Mouse (Mus musculus): ENCODE measurements at regions not wholly inside any gene's neighbourhood (a gene's known extent, or its start where the extent isn't known, plus 50 kb on each side); places are given as distances from the start of the nearest gene placed in this dataset.
A peak's percentile ranks its signal among the peaks of the same experiment; 100 is the strongest.

DNA sequence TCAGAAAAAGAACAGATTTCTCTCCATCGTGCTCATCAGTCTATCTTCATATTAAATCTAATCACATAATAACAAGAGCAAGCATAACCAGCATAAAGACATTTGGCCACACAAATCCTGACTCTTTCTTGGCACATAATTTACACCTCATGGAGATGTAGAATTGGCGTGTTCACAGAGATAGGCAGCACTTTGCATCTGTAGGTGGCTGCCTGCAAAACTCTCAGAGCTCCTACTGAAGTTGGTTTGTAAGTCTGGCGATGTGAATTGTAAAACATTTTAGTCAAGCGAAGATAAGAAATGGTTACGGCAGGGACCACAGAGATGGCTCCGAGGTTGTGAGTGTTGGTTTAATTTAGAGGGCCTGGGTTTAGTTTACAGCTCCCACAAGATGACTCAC, 419.0 kb downstream of the Adamts20 start:
- Histone ChIP-seq H3K36me3 (no peaks in the 10 kb centered on the region), H3K9ac (replicated peaks) (no peak overlapping the region), H3K27me3 (replicated peaks) (no peaks in the 10 kb centered on the region), H3K27ac (replicated peaks) (no peak overlapping the region), H3K4me3 (replicated peaks) (no peak overlapping the region), H3K4me2 (no peak overlapping the region), H3K4me1 (no peaks in the 10 kb centered on the region), H3K9me3 (replicated peaks) (peaks cover 7% of the 10 kb centered on the region; the same call in 1 of the 2 replicates)
- 97% methylated on average over 6 of the region's 6 CpGs for WGBS
- no peak for ATAC-seq (ENCODE audit: low FRiP score)

DNA sequence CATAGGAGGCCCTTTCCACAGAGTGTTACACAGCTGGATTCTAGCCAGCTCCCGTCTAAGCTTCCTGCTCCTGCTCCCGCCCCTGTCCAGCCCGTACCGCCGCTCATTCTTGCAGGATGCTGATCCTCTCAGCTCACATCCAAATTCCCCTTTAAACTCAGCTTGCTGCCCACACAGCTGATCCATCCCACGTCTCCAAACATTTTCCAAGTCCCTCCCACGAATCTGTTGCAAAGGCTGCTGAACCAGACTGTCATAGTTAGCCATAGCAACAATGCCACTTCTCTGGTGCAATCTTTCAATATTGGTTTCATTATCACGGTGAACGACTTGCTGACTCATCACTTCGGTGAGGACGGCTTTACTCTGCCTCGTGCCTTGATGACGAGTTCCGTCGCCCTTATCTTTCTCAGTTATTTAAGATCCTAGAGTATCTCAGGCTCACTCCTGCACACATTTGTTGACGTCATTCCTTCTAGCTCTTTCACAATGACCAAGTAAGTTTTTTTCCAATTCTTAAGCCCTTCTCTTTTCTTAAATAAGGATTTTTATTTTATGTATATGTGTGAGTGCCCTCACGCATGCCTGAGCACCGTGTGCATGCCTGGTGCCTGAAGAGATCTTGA, 420.0 kb downstream of the Adamts20 start:
- H3K4me2 ChIP-seq, result no peak overlapping the region
- no peaks in the 10 kb centered on the region for H3K36me3 ChIP-seq
- H3K27ac ChIP-seq (replicated peaks), result no peak overlapping the region
- WGBS, result 89% methylated on average over 18 of the region's 18 CpGs
- H3K27me3 ChIP-seq (replicated peaks), result no peaks in the 10 kb centered on the region
- H3K9ac ChIP-seq (replicated peaks), result no peak overlapping the region
- peaks cover 7% of the 10 kb centered on the region; the same call in 1 of the 2 replicates for H3K9me3 ChIP-seq (replicated peaks)
- ATAC-seq (ENCODE audit: low FRiP score), result no peak
- no peak overlapping the region for H3K4me3 ChIP-seq (replicated peaks)
- no peaks in the 10 kb centered on the region for H3K4me1 ChIP-seq

DNA sequence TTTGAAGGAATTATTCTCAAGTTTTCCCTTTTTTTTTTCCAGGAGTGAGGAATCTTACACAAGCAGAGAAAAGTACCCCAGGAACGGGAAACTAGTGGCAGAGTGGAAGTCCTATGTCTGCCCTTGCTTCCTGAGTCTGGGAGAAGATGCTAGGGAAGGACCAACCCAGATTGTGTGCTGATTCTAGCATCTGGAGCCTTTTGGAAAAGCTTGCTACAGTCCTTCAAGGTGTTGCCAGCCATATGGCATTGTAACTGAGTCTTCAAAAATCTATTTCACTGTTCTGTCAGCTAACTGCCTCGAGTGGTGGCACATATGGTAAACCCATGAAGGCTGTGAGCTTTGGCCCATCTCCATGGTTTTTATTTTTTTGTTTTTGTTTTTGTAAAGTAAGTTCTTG, 432.3 kb downstream of the Adamts20 start:
- 81% methylated on average over 2 of the region's 2 CpGs for WGBS
- no peaks in the 10 kb centered on the region for H3K9me3 ChIP-seq (replicated peaks)
- no peak overlapping the region for H3K27ac ChIP-seq (replicated peaks)
- no peaks in the 10 kb centered on the region for H3K27me3 ChIP-seq (replicated peaks)
- ATAC-seq (ENCODE audit: low FRiP score), result no peak
- no peak overlapping the region for H3K9ac ChIP-seq (replicated peaks)
- H3K4me3 ChIP-seq (replicated peaks), result no peak overlapping the region
- H3K4me1 ChIP-seq, result no peaks in the 10 kb centered on the region
- no peak overlapping the region for H3K4me2 ChIP-seq
- no peaks in the 10 kb centered on the region for H3K36me3 ChIP-seq

DNA sequence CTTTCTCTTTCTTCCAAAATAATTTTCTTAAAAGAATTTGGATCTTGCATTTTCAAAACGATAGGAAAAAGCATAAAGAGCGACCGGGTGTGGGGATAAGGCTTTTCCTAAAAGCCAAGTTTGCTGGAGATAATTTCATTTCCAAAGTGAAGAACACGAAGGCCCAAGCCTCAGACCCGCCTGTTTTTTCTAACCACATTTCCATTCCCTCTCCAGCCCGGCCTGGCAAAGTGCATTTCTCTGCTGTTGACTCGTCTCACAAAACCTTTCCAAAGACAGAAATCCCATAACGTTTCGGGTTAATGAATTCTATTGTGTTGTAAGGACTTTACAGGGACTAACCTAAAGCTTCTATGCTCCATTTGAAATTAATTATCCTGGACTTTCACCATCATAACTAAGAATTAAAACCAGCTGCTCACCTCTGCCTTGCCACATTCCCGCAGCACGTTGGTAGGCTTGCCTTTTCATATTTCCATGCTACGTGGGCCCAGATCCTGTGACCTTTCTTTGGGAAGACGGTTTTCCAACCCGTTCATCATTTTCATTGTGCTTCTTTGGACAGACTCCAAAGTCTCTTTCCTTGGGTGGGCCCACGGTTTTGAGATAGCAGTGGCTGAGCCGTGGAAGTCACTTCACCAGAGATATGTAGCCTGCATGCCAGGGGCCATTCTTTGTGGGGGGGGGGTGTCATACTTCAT, 430.5 kb upstream of the Prickle1 start:
- H3K4me2 ChIP-seq, result no peak overlapping the region
- H3K4me1 ChIP-seq, result peaks cover 4% of the 10 kb centered on the region; the same call in 1 of the 2 replicates
- no peaks in the 10 kb centered on the region for H3K9me3 ChIP-seq (replicated peaks)
- H3K9ac ChIP-seq (replicated peaks), result no peak overlapping the region
- WGBS, result 46% methylated on average over 16 of the region's 16 CpGs
- no peak for ATAC-seq (ENCODE audit: low FRiP score)
- H3K27me3 ChIP-seq (replicated peaks), result no peaks in the 10 kb centered on the region
- H3K4me3 ChIP-seq (replicated peaks), result no peak overlapping the region
- H3K36me3 ChIP-seq, result no peaks in the 10 kb centered on the region
- H3K27ac ChIP-seq (replicated peaks), result no peak overlapping the region

DNA sequence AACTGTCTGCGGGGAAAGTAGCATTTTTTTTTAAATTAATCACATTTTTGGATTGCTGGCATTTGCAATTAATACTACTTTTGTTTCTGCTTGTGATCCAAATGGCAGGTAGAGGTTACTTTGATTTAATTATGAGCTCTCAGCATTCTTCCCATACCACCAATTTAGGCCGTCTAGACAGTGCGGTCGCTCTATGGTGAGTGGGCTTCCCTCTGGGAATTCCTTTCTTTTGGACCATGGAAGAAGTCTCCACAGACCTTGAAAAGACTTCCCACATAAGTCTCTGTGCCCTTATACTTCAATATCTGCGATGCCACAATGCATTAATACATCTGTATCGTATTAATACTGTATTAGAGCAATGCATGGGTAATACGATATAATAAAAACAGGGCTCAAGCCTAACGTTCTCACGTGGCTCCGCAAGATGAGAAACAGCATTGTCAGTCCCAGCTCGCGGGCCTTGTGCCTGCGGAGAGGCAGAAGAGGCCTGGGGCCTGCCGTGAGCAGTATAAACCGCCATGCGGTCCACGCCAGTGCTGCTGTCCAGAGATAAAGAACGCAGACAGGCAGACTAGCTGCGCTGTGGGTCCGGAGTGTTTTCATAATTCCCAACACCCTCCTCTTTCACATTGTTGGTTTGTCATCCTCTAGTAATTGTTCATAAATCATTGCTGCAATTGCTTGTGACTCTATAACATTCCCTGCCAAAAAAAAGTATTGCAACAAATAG, 429.7 kb upstream of the Prickle1 start:
- ATAC-seq (ENCODE audit: low FRiP score), result no peak
- 74% methylated on average over 20 of the region's 20 CpGs for WGBS
- peak overlapping the region; percentile 28; the same call in 1 of the 2 replicates for H3K27ac ChIP-seq (replicated peaks)

DNA sequence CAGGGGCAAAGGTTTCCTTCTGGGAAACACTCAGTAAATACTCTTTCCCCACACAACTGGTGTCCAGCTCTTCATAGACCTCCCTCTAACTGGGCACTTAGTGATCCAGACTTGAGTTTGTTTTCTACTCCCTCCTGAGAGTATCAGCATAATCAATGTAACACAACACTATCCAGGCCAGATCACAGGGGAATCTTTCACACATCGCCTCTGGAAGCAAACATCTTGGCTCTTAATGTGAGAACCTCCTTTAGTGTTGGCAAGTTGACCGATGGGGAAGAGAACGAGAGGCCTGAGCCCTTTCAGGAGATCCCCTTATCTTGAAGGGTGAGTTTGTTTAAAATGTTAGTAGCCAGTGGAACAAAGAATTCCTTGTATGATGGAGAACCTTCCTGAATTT, 429.1 kb upstream of the Prickle1 start:
- no peaks in the 10 kb centered on the region for H3K9me3 ChIP-seq (replicated peaks)
- peaks cover 4% of the 10 kb centered on the region; the same call in 1 of the 2 replicates for H3K4me1 ChIP-seq
- H3K4me2 ChIP-seq, result no peak overlapping the region
- no peak overlapping the region for H3K4me3 ChIP-seq (replicated peaks)
- no peak overlapping the region for H3K9ac ChIP-seq (replicated peaks)
- no peaks in the 10 kb centered on the region for H3K27me3 ChIP-seq (replicated peaks)
- H3K27ac ChIP-seq (replicated peaks), result no peak overlapping the region
- H3K36me3 ChIP-seq, result no peaks in the 10 kb centered on the region
- WGBS, result 82% methylated on average over 3 of the region's 3 CpGs
- ATAC-seq (ENCODE audit: low FRiP score), result no peak

More for the DNA sequence above, 429.7 kb upstream of the Prickle1 start:
- Histone ChIP-seq H3K4me3 (replicated peaks) (no peak overlapping the region), H3K4me2 (no peak overlapping the region), H3K4me1 (peaks cover 4% of the 10 kb centered on the region; the same call in 1 of the 2 replicates), H3K27me3 (replicated peaks) (no peaks in the 10 kb centered on the region), H3K9me3 (replicated peaks) (no peaks in the 10 kb centered on the region), H3K36me3 (no peaks in the 10 kb centered on the region), H3K9ac (replicated peaks) (no peak overlapping the region)

DNA sequence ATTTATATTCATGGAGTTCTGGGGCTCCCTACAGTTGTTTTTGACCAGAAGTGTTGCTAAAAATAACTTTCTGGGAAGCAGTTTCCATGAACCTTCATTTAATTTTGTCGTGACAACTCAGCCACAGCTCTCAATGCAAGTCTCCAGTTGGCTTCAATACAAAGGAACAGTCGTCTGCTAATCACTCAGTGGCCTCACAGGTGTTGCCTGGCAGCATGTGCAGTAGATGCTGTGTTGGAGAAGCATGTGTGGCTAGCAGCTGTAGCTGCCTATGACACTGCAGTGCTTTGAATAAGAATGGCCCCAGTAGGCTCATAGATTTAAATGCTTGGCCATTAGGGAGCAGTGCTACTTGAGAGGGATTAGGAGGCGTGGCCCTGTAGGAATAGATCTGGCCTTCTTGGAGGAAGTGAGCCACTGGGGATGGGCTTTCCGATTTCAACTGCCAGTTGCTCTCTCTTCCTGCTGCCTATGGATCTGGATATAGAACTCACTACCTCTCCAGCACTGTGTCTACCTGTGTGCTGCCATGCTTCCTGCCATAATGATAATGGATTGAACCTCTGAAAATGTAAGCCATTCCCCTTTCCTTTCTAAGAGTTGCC, 428.5 kb upstream of the Prickle1 start:
- H3K9ac ChIP-seq (replicated peaks), result no peak overlapping the region
- ATAC-seq (ENCODE audit: low FRiP score), result no peak
- no peaks in the 10 kb centered on the region for H3K9me3 ChIP-seq (replicated peaks)
- H3K36me3 ChIP-seq, result no peaks in the 10 kb centered on the region
- no peak overlapping the region for H3K4me3 ChIP-seq (replicated peaks)
- no peaks in the 10 kb centered on the region for H3K27me3 ChIP-seq (replicated peaks)
- no peak overlapping the region for H3K4me2 ChIP-seq
- no peak overlapping the region for H3K27ac ChIP-seq (replicated peaks)
- H3K4me1 ChIP-seq, result peaks cover 4% of the 10 kb centered on the region; the same call in 1 of the 2 replicates
- 47% methylated on average over 4 of the region's 4 CpGs for WGBS

- 84% methylated on average over 4 of the region's 4 CpGs for WGBS
- Histone ChIP-seq H3K4me1 (peaks cover 4% of the 10 kb centered on the region; the same call in 1 of the 2 replicates), H3K36me3 (no peaks in the 10 kb centered on the region), H3K9ac (replicated peaks) (no peak overlapping the region), H3K4me3 (replicated peaks) (no peak overlapping the region), H3K4me2 (no peak overlapping the region), H3K27ac (replicated peaks) (no peak overlapping the region), H3K27me3 (replicated peaks) (no peaks in the 10 kb centered on the region), H3K9me3 (replicated peaks) (no peaks in the 10 kb centered on the region)
- ATAC-seq (ENCODE audit: low FRiP score), result no peak
These were observed 427.8 kb upstream of the Prickle1 start for GRCm38 (mm10) chr15:94023501-94023900.

- Histone ChIP-seq H3K4me2 (no peak overlapping the region), H3K27me3 (replicated peaks) (no peaks in the 10 kb centered on the region), H3K9ac (replicated peaks) (no peak overlapping the region), H3K9me3 (replicated peaks) (no peaks in the 10 kb centered on the region), H3K27ac (replicated peaks) (no peak overlapping the region), H3K4me1 (no peaks in the 10 kb centered on the region), H3K4me3 (replicated peaks) (no peak overlapping the region), H3K36me3 (no peaks in the 10 kb centered on the region)
- 71% methylated on average over 9 of the region's 9 CpGs for WGBS
- no peak for ATAC-seq (ENCODE audit: low FRiP score)
These were observed 422.1 kb upstream of the Prickle1 start for GRCm38 (mm10) chr15:94017814-94018213.

- Histone ChIP-seq H3K27me3 (replicated peaks) (no peaks in the 10 kb centered on the region), H3K4me3 (replicated peaks) (no peak overlapping the region), H3K36me3 (no peaks in the 10 kb centered on the region), H3K4me1 (peaks cover 5% of the 10 kb centered on the region; the same call in 1 of the 2 replicates), H3K9me3 (replicated peaks) (no peaks in the 10 kb centered on the region), H3K4me2 (no peak overlapping the region), H3K9ac (replicated peaks) (no peak overlapping the region), H3K27ac (replicated peaks) (no peak overlapping the region)
- 74% methylated on average over 4 of the region's 4 CpGs for WGBS
- ATAC-seq (ENCODE audit: low FRiP score), result no peak
These were observed 415.8 kb upstream of the Prickle1 start for GRCm38 (mm10) chr15:94011499-94011898.

GRCm38 (mm10) chr15:94006082-94006481, 410.4 kb upstream of the Prickle1 start:
- H3K4me1 ChIP-seq, result peaks cover 13% of the 10 kb centered on the region
- H3K9ac ChIP-seq (replicated peaks), result no peak overlapping the region
- H3K27me3 ChIP-seq (replicated peaks), result no peaks in the 10 kb centered on the region
- no peaks in the 10 kb centered on the region for H3K36me3 ChIP-seq
- H3K9me3 ChIP-seq (replicated peaks), result no peaks in the 10 kb centered on the region
- no peak overlapping the region for H3K27ac ChIP-seq (replicated peaks)
- no peak overlapping the region for H3K4me2 ChIP-seq
- WGBS, result 71% methylated on average over 5 of the region's 5 CpGs
- H3K4me3 ChIP-seq (replicated peaks), result no peak overlapping the region
- no peak for ATAC-seq (ENCODE audit: low FRiP score)
